Mouse (Mus musculus): ENCODE measurements around the gene Dnase2b. TPM values are rescaled to one million over a fixed set of nuclear protein-coding genes. Genes with fewer than 3 reads are reported as not detected.

The Dnase2b gene
- polyA plus RNA-seq, 1 experiment, result not detected

DNA sequence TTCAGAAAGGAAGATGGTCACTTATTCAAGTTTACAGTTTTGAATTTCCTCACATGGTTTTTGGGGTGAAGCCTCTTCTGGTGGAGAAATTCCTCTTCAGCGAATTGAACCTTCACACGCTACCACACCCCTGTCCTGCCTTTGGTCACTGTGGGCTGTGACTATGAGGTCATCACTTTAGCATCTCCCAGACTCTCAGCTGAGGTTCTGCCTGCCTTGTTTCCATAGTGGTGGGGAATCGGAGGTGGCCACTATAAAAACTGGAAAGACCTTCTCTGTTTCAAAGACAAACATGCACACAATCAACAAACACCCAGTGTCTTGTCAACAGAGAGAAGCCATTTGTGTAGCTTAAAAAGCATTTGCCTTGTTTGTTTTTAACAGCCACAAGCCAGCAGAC is 35.8 kb upstream of the Dnase2b start, which contains the start of gene 4930503B20Rik:
TSS of gene 4930503B20Rik (minus strand) at position 101 of the 400 bp plus-strand sequence.
- H3K27ac ChIP-seq (ENCODE audit: insufficient read depth, low read depth, low read length), result no peak within 1 kb of the TSS
- TF ChIP-seq POLR2A (IDR thresholded peaks at IDR 0.05; ENCODE audit: insufficient read depth, low read depth, low read length), result no peak
- TF ChIP-seq CTCF (IDR thresholded peaks at IDR 0.05; ENCODE audit: insufficient read depth, low read depth, low read length), result no peak
- H3K4me1 ChIP-seq (ENCODE audit: control insufficient read depth, insufficient read depth, low read length), result no peaks in the 10 kb centered on the region
- H3K4me3 ChIP-seq (ENCODE audit: insufficient read depth, low read depth, low read length), result no peak within 1 kb of the TSS
- 96% methylated on average over 3 of the region's 3 CpGs for WGBS

DNA sequence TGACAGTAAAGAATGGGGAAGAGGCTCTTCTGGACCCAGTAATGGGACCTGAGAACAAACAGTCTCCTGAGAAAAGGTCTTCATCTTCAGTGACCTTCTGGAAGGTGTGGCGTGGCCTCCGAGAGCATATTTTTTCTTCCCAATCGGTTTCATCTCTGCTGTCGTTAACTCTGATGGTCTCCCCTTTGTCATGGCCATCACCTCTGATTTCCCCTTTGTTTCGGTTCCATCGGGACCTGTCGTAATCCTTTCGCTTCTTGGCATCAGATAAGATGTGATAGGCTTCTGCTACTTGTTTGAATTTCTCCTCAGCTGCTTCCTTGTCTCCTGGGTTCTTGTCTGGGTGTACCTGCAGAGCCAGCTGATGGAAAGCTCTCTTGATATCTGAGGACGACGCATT is 35.3 kb upstream of the Dnase2b start:
- 93% methylated on average over 10 of the region's 10 CpGs for WGBS
- no peak overlapping the region for H3K27ac ChIP-seq (ENCODE audit: insufficient read depth, low read depth, low read length)
- no peak overlapping the region for H3K4me3 ChIP-seq (ENCODE audit: insufficient read depth, low read depth, low read length)
- no peaks in the 10 kb centered on the region for H3K4me1 ChIP-seq (ENCODE audit: control insufficient read depth, insufficient read depth, low read length)
- no peak for TF ChIP-seq POLR2A (IDR thresholded peaks at IDR 0.05; ENCODE audit: insufficient read depth, low read depth, low read length)

DNA sequence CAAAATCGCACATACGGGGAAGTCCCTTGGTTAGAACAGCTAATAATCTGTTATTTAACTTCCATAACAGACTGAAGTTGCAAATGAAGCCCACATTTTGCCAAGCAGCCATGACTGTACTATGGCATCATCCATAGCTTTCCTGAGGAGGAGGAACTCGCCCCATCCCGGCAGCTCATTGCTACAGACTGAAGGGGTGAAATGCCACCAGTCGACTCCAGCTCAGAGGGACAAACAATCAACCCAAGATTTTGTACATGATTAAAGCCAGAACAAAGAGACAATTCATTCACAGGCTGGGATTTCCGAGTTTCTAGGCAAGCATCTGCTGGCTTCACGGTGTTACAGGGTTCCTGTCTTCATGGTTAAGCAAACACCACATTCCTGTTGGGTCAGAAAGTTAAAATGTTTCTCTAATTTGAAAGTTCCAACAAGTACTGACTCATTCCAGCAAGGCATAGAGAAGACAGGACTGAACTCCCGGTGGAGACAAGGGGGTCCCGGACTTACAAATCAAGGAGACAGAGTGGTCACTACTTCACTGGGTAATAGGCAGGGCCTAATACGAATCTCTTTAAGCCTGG is 34.0 kb upstream of the Dnase2b start:
- WGBS, result 70% methylated on average over 10 of the region's 10 CpGs
- Histone ChIP-seq H3K27ac (ENCODE audit: insufficient read depth, low read depth, low read length) (no peak overlapping the region), H3K4me3 (ENCODE audit: insufficient read depth, low read depth, low read length) (no peak overlapping the region), H3K4me1 (ENCODE audit: control insufficient read depth, insufficient read depth, low read length) (no peaks in the 10 kb centered on the region)
- TF ChIP-seq POLR2A (IDR thresholded peaks at IDR 0.05; ENCODE audit: insufficient read depth, low read depth, low read length) (no peak), CTCF (IDR thresholded peaks at IDR 0.05; ENCODE audit: insufficient read depth, low read depth, low read length) (no peak)

DNA sequence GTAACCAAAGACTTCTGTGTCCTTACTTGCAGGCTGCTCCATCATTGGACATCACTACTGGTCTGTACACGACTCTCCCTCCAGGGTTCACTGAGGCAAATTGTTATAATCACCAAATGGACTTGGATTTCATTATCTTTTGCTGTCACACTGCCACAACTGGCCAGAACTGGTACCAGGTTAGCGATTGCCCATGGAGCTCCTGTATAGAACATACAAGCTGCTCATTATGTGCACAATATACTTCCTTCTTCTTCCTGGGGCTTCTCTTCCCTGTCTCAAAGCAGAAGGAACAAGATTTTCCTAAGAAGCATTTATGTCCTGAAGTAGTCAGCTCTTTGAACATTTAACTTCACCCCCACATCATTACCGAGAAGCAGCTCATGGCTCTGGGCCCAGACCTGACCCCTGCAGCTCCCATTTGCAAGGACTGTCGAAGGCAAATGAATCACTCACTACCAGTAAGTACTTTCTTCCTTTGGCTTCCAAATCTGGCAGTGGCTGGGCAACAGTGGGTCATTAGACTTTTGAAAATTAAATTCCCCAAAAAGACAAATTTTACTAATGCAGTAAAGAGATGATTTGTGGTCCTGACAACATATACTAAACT is 26.5 kb upstream of the Dnase2b start:
- Histone ChIP-seq H3K27ac (ENCODE audit: insufficient read depth, low read depth, low read length) (no peak overlapping the region), H3K4me1 (ENCODE audit: control insufficient read depth, insufficient read depth, low read length) (no peaks in the 10 kb centered on the region), H3K4me3 (ENCODE audit: insufficient read depth, low read depth, low read length) (no peak overlapping the region)
- TF ChIP-seq POLR2A (IDR thresholded peaks at IDR 0.05; ENCODE audit: insufficient read depth, low read depth, low read length) (no peak), CTCF (IDR thresholded peaks at IDR 0.05; ENCODE audit: insufficient read depth, low read depth, low read length) (no peak)
- 29% methylated on average over 4 of the region's 4 CpGs for WGBS

DNA sequence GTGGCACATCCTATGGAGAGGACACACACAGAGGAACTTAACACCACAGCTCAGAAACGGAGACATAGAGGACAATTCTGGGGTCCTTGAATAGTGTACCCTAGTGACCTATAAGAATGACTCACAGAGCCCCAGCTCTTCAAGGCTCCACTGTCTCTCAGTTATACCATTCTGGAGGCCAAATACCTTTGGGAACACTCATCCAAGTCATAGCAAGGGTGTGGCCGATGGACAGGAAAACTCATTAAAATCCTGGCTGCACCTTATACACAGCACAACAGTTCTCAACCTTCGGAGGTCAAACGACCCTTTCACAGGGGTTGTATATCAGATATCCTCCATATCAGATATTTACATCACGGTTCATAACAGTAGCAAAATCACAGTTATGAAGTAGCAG is 17.1 kb upstream of the Dnase2b start:
- WGBS, result 90% methylated on average over 5 of the region's 5 CpGs
- Histone ChIP-seq H3K4me3 (ENCODE audit: insufficient read depth, low read depth, low read length) (no peak overlapping the region), H3K27ac (ENCODE audit: insufficient read depth, low read depth, low read length) (no peak overlapping the region), H3K4me1 (ENCODE audit: control insufficient read depth, insufficient read depth, low read length) (no peaks in the 10 kb centered on the region)
- TF ChIP-seq CTCF (IDR thresholded peaks at IDR 0.05; ENCODE audit: insufficient read depth, low read depth, low read length) (no peak), POLR2A (IDR thresholded peaks at IDR 0.05; ENCODE audit: insufficient read depth, low read depth, low read length) (no peak)

DNA sequence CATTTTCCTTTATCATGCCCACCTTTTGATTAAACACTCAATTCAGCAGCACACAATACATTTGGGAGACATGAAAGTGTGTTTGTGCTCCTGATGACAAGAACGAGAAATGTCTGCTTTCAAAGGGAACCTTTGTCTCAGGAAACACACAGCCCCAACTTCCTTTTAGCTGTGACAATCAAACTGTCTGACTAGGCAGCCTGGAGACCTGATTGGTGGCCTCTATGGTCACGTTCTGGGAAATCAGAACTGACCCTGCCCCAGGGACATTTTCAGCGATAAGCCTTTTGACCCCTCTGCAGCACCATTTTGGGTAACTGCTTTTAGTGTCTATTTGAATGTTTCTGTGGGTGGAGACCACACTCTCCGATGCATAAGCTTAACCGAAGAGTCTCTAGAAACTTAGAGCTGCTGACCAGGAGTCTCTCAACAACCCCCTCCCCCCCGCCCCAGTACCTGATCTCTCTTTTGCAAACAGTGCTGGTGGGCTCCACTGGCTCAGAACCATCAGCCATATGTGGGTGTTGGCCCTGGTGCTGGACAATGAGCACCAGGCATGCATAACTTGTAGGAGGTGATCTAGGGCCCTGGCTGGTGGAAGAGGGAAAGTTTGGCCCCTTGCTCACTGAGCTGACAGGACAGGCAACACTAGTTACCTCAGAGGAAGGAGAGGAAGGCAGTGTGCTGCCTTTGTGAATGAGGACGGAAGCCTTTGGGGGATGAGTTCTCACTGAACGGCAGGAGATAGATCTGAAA is 13.0 kb upstream of the Dnase2b start:
- TF ChIP-seq CTCF (IDR thresholded peaks at IDR 0.05; ENCODE audit: insufficient read depth, low read depth, low read length), result no peak
- TF ChIP-seq POLR2A (IDR thresholded peaks at IDR 0.05; ENCODE audit: insufficient read depth, low read depth, low read length), result no peak
- H3K4me3 ChIP-seq (ENCODE audit: insufficient read depth, low read depth, low read length), result no peak overlapping the region
- H3K27ac ChIP-seq (ENCODE audit: insufficient read depth, low read depth, low read length), result no peak overlapping the region
- 70% methylated on average over 8 of the region's 8 CpGs for WGBS
- H3K4me1 ChIP-seq (ENCODE audit: control insufficient read depth, insufficient read depth, low read length), result no peaks in the 10 kb centered on the region

DNA sequence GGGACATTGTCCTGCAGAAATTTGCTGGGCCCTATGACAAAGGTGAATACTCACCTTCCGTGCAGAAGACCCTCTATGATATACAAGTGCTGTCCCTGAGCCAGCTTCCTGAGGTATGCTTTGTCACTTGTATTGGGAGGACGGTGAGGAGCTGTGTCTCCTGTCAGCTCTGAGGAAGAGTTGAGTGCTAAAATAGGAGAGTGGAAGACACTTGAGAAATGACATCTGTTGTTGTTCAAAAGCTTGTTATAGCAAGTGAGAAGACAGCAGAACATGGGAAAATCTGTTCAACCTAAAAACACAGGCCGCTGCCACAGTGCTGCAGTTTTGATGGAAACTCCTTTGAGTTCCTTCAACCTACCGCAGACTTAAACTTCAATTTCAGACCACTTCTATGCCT is 10.4 kb upstream of the Dnase2b start:
- no peak overlapping the region for H3K4me3 ChIP-seq (ENCODE audit: insufficient read depth, low read depth, low read length)
- no peak overlapping the region for H3K27ac ChIP-seq (ENCODE audit: insufficient read depth, low read depth, low read length)
- 88% methylated on average over 4 of the region's 4 CpGs for WGBS
- TF ChIP-seq POLR2A (IDR thresholded peaks at IDR 0.05; ENCODE audit: insufficient read depth, low read depth, low read length), result no peak
- no peak for TF ChIP-seq CTCF (IDR thresholded peaks at IDR 0.05; ENCODE audit: insufficient read depth, low read depth, low read length)
- H3K4me1 ChIP-seq (ENCODE audit: control insufficient read depth, insufficient read depth, low read length), result peaks cover 2% of the 10 kb centered on the region

DNA sequence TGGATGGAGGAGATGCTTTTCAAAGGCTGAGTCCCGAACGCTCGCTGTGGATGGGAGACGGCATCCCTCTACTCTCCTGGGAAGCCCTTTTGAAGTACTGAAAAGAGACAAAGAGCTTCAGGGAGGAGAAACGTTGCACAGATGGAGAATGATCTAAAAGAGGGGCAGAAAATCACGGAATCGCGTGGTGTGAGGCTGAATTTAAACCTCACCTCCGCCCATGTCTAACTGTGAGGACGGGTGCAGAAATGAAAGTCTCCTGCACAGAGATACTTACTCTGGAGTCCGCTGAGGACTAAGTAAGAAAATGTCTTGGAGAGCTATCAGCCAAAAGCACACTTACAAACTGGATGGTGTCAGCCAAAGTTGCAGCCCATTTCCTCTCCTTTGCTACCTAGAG is 6.6 kb upstream of the Dnase2b start:
- WGBS, result 81% methylated on average over 11 of the region's 11 CpGs
- Histone ChIP-seq H3K27ac (ENCODE audit: insufficient read depth, low read depth, low read length) (no peak overlapping the region), H3K4me1 (ENCODE audit: control insufficient read depth, insufficient read depth, low read length) (peaks cover 9% of the 10 kb centered on the region), H3K4me3 (ENCODE audit: insufficient read depth, low read depth, low read length) (no peak overlapping the region)
- TF ChIP-seq POLR2A (IDR thresholded peaks at IDR 0.05; ENCODE audit: insufficient read depth, low read depth, low read length) (no peak), CTCF (IDR thresholded peaks at IDR 0.05; ENCODE audit: insufficient read depth, low read depth, low read length) (no peak)

DNA sequence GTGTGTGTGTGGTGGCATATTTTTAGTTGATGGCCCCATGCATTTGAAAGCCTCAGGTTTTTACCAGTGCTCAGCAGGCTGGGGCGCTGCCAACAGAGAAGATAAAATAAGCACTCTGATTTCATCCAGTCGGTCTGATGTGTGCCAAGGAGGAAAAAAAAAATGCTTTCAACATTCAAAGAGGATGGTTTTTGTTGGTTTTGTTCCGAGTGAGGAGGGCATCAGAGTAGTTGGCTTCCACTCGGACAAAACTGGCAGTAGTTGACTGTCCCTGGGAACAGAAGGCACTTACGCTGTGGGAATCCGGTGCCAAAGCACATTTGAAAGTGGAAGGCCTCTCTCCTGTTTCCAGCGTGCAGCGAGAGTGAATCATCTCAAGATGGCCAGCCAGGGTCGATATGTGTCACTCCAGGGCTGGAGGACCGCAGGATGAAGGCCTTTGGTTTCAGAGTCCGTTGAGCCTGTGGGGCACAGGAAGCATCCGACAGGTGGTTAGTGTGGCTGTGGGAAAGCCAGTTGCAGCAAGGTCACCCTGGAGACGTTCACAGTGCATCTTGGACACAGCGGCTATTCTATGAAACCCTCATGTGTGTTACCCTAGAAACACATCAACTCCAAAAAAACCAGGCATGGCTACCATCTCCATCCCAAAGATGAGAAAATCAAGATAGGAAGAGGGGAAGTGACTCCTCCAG is 5.3 kb upstream of the Dnase2b start:
- Histone ChIP-seq H3K27ac (ENCODE audit: insufficient read depth, low read depth, low read length) (peak overlapping the region; percentile 16; the same call in 1 of the 2 replicates), H3K4me1 (ENCODE audit: control insufficient read depth, insufficient read depth, low read length) (peaks cover 9% of the 10 kb centered on the region), H3K4me3 (ENCODE audit: insufficient read depth, low read depth, low read length) (no peak overlapping the region)
- TF ChIP-seq CTCF (IDR thresholded peaks at IDR 0.05; ENCODE audit: insufficient read depth, low read depth, low read length), result no peak
- no peak for TF ChIP-seq POLR2A (IDR thresholded peaks at IDR 0.05; ENCODE audit: insufficient read depth, low read depth, low read length)
- WGBS, result 40% methylated on average over 14 of the region's 14 CpGs
